Mouse (Mus musculus): ENCODE results near the gene Ehmt2.

DNA sequence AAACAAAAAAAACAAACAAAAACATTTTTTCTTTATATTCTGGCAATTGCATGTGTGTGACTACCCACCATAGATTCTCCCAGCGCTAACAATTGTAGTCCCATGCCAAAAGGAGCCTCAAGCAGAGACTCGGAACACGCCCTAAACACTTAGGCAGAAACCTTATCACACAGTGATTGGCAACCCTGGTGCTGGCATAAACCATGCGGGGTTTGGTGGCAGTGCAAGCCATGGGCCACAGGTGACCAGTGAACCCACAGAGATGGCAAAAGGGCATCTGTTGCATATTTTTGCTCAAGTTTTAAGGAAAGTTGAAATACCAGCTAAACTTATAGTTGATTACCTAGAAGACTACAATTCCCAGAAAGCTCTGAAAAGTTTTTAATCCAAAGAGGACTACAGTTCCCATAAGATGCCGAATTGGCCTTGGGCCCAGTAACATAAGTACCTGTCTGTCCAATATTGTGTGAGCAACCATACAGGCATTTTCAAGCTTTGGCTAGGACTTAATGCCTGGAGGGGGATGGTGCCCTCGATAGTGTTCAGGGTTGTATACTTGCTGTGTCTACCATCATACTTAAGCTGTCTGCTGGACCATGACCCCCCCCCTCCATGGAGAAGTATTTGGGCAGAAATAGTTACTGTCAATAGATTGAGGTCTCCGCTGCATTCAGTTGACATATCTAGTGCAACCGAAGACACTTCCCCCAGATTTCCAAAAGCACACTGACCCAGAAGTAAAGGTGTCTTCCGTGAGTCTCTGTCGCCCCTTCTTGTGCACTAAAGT, 703 bp upstream of the Ehmt2 start:
- TF ChIP-seq CTCF (IDR thresholded peaks at IDR 0.05; ENCODE audit: low read depth) = 0 out of 2 replicates have a peak, but pooled peaks have one; percentile 4
- no peak for TF ChIP-seq EP300 (IDR thresholded peaks at IDR 0.05; ENCODE audit: low read depth)

Measured in liver, embryonic 14.5 days (tissue).